Mouse (Mus musculus) heart, embryonic 14.5 days (tissue): Measurements from ENCODE around the gene Foxl2. TPM values are rescaled to one million over a fixed set of nuclear protein-coding genes. Genes with fewer than 3 reads are reported as not detected.

Experiments used
- ATAC-seq: fragments of 200-750 bp; cut with Nextera tagmentation; 2 replicates; pipeline ENCODE4 v1.8.0; 2017; ENCODE audit warnings: low read depth, moderate TSS enrichment; ENCODE audit not compliant: insufficient number of reproducible peaks, insufficient read depth, low FRiP score
- H3K27ac ChIP-seq, 2 experiments: fragments of 200-500 bp in 1 of 2; fragments of 300-500 bp in 1 of 2; sonication (generic) in 1 of 2; replicated peaks in 1 of 2; 2 replicates each; pipeline ENCODE4 v1.5.1; 2012 to 2014; ENCODE audit warnings: low read depth in 2 of 2, low read length in 2 of 2, control low read depth in 1 of 2, mild to moderate bottlenecking in 1 of 2, mixed read lengths in 1 of 2; ENCODE audit not compliant: control insufficient read depth in 1 of 2, insufficient read depth in 1 of 2
- H3K27me3 ChIP-seq: fragments of 300-500 bp; sonication (generic); 2 replicates; pipeline ENCODE4 v1.6.1; 2014; ENCODE audit warnings: mild to moderate bottlenecking, low read length, control low read depth; ENCODE audit not compliant: control insufficient read depth, insufficient read depth
- H3K36me3 ChIP-seq: fragments of 300-500 bp; sonication (generic); 2 replicates; pipeline ENCODE4 v1.6.1; 2014; ENCODE audit warnings: mild to moderate bottlenecking, control low read depth, low read length, mixed read lengths; ENCODE audit not compliant: control insufficient read depth, insufficient read depth
- H3K4me1 ChIP-seq, 2 experiments: fragments of 200-500 bp in 1 of 2; fragments of 300-500 bp in 1 of 2; sonication (generic) in 1 of 2; 2 replicates each; pipeline ENCODE4 v1.6.1; 2012 to 2014; ENCODE audit warnings: low read length in 2 of 2, control low read depth in 1 of 2, mixed read lengths in 1 of 2; ENCODE audit not compliant: control insufficient read depth in 2 of 2, insufficient read depth in 2 of 2
- H3K4me2 ChIP-seq: fragments of 300-500 bp; sonication (generic); 2 replicates; pipeline ENCODE4 v1.6.1; 2014; ENCODE audit warnings: mild to moderate bottlenecking, low read length
- H3K4me3 ChIP-seq, 2 experiments: fragments of 200-500 bp in 1 of 2; fragments of 300-500 bp in 1 of 2; sonication (generic) in 1 of 2; 2 replicates each; pipeline ENCODE4 v1.5.1; 2012 to 2014; ENCODE audit warnings: low read length in 2 of 2, mild to moderate bottlenecking in 2 of 2, control low read depth in 1 of 2, low read depth in 1 of 2, moderate library complexity in 1 of 2; ENCODE audit not compliant: control insufficient read depth in 1 of 2, insufficient read depth in 1 of 2
- H3K9ac ChIP-seq: fragments of 300-500 bp; sonication (generic); 2 replicates; pipeline ENCODE4 v1.6.1; 2014; ENCODE audit warnings: mild to moderate bottlenecking, low read length
- H3K9me3 ChIP-seq: fragments of 300-500 bp; sonication (generic); 2 replicates; pipeline ENCODE4 v1.6.1; 2016; ENCODE audit warnings: low read length, control low read depth; ENCODE audit not compliant: control insufficient read depth
- WGBS: fragments of 180-500 bp; shearing (Covaris S2); extraction: QIAGEN DNeasy Blood & Tissue Kit; methylation state at CpG from one replicate; pipeline ENCODE4 v1.1.7; 2014; 5-methylcytosine and 5-hydroxymethylcytosine counted together
- polyA plus RNA-seq: library from polyadenylated mRNA; unstranded; fragments of >200 nt; fragmentation: Nextera tagmentation; extraction: Ambion mirVana; gene quantifications from 2 replicates; pipeline ENCODE4 v1.2.1, GENCODE M21; 2014

The Foxl2 gene
- polyA plus RNA-seq, result not detected in 2 replicates

DNA sequence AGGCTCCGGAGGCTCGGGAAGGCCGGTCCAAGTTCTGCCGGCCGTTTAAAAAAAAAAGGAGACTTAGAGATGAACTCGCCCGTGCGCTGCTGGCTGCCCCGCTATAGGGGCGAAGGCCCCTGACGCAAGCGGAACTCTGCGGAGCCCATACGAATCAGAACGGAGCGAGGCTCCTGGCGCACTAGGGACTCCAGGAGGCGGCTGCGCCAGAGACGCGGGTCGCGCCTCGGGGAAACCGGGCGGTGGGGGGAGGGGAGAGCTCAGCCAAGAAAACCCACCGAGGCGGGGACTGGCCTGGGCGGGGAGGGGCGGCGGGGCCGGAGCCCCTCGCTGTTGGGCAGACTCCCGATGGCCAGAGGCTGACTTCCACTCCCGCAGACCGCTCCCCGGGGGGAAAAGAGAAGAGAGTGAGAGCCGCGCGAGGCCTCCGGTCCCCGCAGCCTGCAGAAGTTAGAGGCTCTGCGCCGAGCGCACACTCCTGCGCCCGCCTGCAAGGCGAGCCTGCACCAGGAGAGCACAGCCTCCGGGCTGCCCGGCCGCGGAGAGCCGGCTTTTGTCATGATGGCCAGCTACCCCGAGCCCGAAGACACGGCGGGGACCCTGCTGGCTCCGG, at the start of gene Foxl2:
Gene Foxl2 (plus strand): TSS at position 186 of the 613 bp plus-strand sequence.
- WGBS, result under 1% methylated on average over 49 of the region's 58 CpGs
- Histone ChIP-seq H3K36me3 (no peaks in the 10 kb centered on the region), H3K4me3 (peak within 1 kb of the TSS; percentile 26 to 48), H3K27ac (no peak within 1 kb of the TSS), H3K9ac (peak within 1 kb of the TSS; percentile 54), H3K27me3 (peaks cover 92% of the 10 kb centered on the region), H3K9me3 (no peaks in the 10 kb centered on the region), H3K4me2 (peak within 1 kb of the TSS; percentile 82), H3K4me1 (peaks cover 3 to 26% of the 10 kb centered on the region in 2 experiments; a peak in 2 of 4 replicates)
- ATAC-seq, result peak; percentile 28; the same call in 1 of the 2 replicates

GRCm38 (mm10) chr9:98920629-98921523, 34.2 kb upstream of the Foxl2 start:
- no peak overlapping the region for H3K4me3 ChIP-seq
- no peaks in the 10 kb centered on the region for H3K27me3 ChIP-seq
- no peaks in the 10 kb centered on the region for H3K9me3 ChIP-seq
- peaks cover 3 to 7% of the 10 kb centered on the region in 2 experiments; a peak in 2 of 4 replicates for H3K4me1 ChIP-seq
- no peak for ATAC-seq
- no peak overlapping the region for H3K9ac ChIP-seq
- no peak overlapping the region for H3K4me2 ChIP-seq
- H3K27ac ChIP-seq, result no peak overlapping the region
- 92% methylated on average over 5 of the region's 5 CpGs for WGBS
- no peaks in the 10 kb centered on the region for H3K36me3 ChIP-seq

- Histone ChIP-seq H3K4me2 (peak overlapping the region; percentile 27), H3K27me3 (no peaks in the 10 kb centered on the region), H3K4me1 (peaks cover 3 to 7% of the 10 kb centered on the region in 2 experiments; a peak in 2 of 4 replicates), H3K36me3 (no peaks in the 10 kb centered on the region), H3K9ac (no peak overlapping the region), H3K4me3 (no peak overlapping the region), H3K27ac (no peak overlapping the region), H3K9me3 (no peaks in the 10 kb centered on the region)
- WGBS, result 14% methylated on average over 6 of the region's 6 CpGs
- no peak for ATAC-seq
These were observed 32.0 kb upstream of the Foxl2 start for GRCm38 (mm10) chr9:98923119-98923518.

DNA sequence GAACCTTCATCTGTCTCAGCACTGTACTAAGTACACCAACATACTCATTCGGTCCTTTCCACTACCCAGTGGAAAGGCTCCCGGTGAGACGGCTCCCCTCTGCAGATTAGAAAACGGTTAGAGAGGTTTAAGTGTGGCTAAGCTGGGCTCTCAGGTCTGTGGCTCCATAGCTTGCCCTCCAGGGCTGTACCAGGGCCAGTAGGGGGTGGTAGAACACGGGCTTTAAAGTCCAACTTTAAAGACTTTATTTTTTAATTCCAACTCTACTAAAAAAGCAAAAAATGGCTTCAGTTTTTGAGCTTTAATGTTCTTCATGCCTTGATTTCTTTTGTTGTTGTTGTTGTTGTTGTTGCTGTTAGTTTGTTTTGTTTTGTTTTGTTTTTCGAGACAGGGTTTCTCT, 30.9 kb upstream of the Foxl2 start:
- 45% methylated on average over 6 of the region's 6 CpGs for WGBS
- no peak overlapping the region for H3K4me2 ChIP-seq
- no peaks in the 10 kb centered on the region for H3K36me3 ChIP-seq
- H3K27me3 ChIP-seq, result no peaks in the 10 kb centered on the region
- H3K4me3 ChIP-seq, result no peak overlapping the region
- H3K9ac ChIP-seq, result no peak overlapping the region
- H3K9me3 ChIP-seq, result no peaks in the 10 kb centered on the region
- ATAC-seq, result no peak
- no peak overlapping the region for H3K27ac ChIP-seq
- H3K4me1 ChIP-seq, result peaks cover 3 to 7% of the 10 kb centered on the region in 2 experiments; a peak in 2 of 4 replicates

DNA sequence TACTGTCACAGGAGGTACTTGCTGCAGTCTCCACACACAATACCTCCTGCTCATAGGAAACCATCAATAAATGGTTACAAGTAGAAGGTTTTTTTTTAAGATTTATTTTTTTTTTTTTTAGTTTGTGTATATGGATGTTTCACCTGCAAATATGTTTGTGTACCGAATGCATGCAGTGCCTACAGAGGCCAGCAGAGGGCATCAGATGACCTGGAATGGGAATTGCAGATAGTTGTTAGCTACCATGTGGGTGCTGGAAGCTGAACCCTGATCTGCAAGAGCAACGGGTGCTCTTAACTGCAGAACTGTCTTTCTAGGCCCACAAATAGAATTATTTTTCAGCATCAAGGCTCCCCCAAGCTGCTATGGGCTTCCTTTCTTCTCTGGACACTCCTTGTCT, 25.6 kb upstream of the Foxl2 start:
- ATAC-seq, result no peak
- H3K4me1 ChIP-seq, result no peaks in the 10 kb centered on the region
- H3K27ac ChIP-seq, result no peak overlapping the region
- H3K9ac ChIP-seq, result no peak overlapping the region
- peaks cover 3% of the 10 kb centered on the region; the same call in 1 of the 2 replicates for H3K27me3 ChIP-seq
- no peak overlapping the region for H3K4me2 ChIP-seq
- WGBS, result 90% methylated on average over 2 of the region's 2 CpGs
- no peaks in the 10 kb centered on the region for H3K9me3 ChIP-seq
- H3K4me3 ChIP-seq, result no peak overlapping the region
- H3K36me3 ChIP-seq, result no peaks in the 10 kb centered on the region

DNA sequence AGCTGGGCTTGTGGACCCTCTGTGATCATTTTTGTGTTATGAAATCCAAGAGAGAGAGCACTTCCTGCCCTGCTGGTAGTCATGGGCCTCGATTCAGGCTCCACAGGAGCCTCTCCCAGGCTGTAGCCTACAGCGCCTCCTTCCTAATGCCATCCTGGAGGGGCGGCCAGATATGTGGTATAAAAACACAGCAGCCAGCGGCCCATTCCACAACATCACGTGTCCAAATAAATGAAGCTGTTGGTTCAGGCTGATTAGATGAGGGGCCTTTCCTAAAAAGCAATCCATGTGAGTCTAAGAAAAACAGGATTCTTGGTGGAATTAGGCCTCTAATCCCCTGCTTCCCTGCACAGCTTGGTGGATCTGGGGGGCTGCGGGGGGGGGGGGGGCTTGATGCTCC, 22.2 kb upstream of the Foxl2 start:
- no peaks in the 10 kb centered on the region for H3K4me1 ChIP-seq

DNA sequence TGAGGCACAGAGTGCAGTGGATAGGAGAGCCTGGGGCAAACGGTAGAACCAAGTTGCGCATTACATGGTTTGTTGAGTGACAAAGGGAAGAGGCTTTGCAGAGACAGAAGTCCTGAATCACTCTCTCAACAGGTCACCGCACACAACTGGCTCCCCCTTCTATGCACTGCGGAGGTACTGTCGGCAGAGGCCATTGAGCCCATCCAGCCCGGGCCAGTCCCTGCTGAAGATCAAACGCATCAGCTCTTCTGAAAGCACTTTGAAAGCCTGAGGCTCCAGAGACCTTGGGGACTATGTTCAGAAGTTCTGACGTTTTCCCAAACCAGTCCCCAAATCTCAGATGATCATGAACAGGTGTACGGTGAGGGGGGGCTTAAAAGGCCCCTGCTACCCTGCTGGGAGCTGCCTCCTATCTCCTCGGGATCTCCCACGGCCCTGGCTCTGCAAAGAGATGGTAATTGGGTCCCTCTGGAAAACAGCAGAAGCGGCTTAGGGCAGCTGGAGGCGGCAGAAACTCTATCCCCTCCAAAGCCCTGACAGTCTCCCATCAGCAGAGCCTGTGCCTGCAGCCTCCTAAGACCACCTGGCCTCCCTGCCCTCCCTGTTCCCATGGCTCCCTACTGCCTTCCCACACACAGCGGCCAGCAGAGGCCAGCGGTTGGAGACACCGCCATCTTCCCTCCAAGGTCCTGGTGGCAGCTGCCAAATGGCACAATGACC, 19.7 kb upstream of the Foxl2 start:
- H3K4me3 ChIP-seq, result no peak overlapping the region
- H3K27ac ChIP-seq, result no peak overlapping the region
- H3K4me2 ChIP-seq, result no peak overlapping the region
- peaks cover 16% of the 10 kb centered on the region; the same call in 1 of the 2 replicates for H3K27me3 ChIP-seq
- peak; percentile 35; the same call in 1 of the 2 replicates for ATAC-seq
- H3K36me3 ChIP-seq, result no peaks in the 10 kb centered on the region
- WGBS, result 20% methylated on average over 16 of the region's 16 CpGs
- no peaks in the 10 kb centered on the region for H3K4me1 ChIP-seq
- H3K9ac ChIP-seq, result no peak overlapping the region
- no peaks in the 10 kb centered on the region for H3K9me3 ChIP-seq

More for the DNA sequence above, 22.2 kb upstream of the Foxl2 start:
- ATAC-seq, result no peak
- H3K36me3 ChIP-seq, result no peaks in the 10 kb centered on the region
- H3K4me2 ChIP-seq, result no peak overlapping the region
- no peak overlapping the region for H3K4me3 ChIP-seq
- no peak overlapping the region for H3K9ac ChIP-seq
- no peaks in the 10 kb centered on the region for H3K9me3 ChIP-seq
- H3K27ac ChIP-seq, result no peak overlapping the region
- WGBS, result 36% methylated on average over 6 of the region's 6 CpGs
- H3K27me3 ChIP-seq, result peaks cover 16% of the 10 kb centered on the region; the same call in 1 of the 2 replicates
